Mouse (Mus musculus) gastrocnemius, adult 8-10 months (tissue): ENCODE data around the gene Capza1. TPM values are rescaled to one million over a fixed set of nuclear protein-coding genes. Genes with fewer than 3 reads are reported as not detected.
"Not testable (repeated sequence)": the region's sequence is repeated elsewhere in the genome, so short reads cannot be mapped to it uniquely, and the experiment has no call there.

ENCODE experiments used
- DNase-seq, 2 experiments: peaks; one replicate each; pipeline ENCODE4 v3.0.0; 2022; ENCODE audit warnings: low spot score in 2 of 2
- total RNA-seq, 4 experiments: library from RNA; stranded (reverse); gene quantifications; 2 replicates each; pipeline ENCODE4 v1.2.4; 2022

The Capza1 gene
- 10 to 100 TPM in 3 of 4 experiments, 1 to 10 TPM in 1; 9.9 to 16.3 (median 14.5) TPM for total RNA-seq

- DNase-seq, result peak; percentile 73 to 85
Observed at GRCm38 (mm10) chr3:104863786-104864650, at the start of gene Capza1, which contains the start of gene St7l. Gene Capza1 (minus strand): TSS chr3:104864505. Gene St7l (plus strand): TSS chr3:104864005.

GRCm38 (mm10) chr3:104909195-104909594, 44.9 kb upstream of the Capza1 start:
- DNase-seq, result no peak

- DNase-seq, result no peak
Observed at GRCm38 (mm10) chr3:104906007-104906406, 41.7 kb upstream of the Capza1 start.

GRCm38 (mm10) chr3:104905389-104905788, 41.1 kb upstream of the Capza1 start:
- DNase-seq, result no peak

- DNase-seq, result no peak
Observed at GRCm38 (mm10) chr3:104901154-104901553, 36.8 kb upstream of the Capza1 start.

- DNase-seq, result no peak
Observed at GRCm38 (mm10) chr3:104896141-104896540, 31.8 kb upstream of the Capza1 start.

- no peak for DNase-seq
Observed at GRCm38 (mm10) chr3:104888585-104888984, 24.3 kb upstream of the Capza1 start.

- no peak for DNase-seq
Observed at GRCm38 (mm10) chr3:104869611-104870010, 5.3 kb upstream of the Capza1 start.

- not testable (repeated sequence) for DNase-seq
Observed at GRCm38 (mm10) chr3:104866674-104867073, 2.4 kb upstream of the Capza1 start.

- DNase-seq, result no peak
Observed at GRCm38 (mm10) chr3:104865341-104865788, 1.1 kb upstream of the Capza1 start.

- peak; percentile 72 to 83 for DNase-seq
Observed at GRCm38 (mm10) chr3:104864651-104865340, 491 bp upstream of the Capza1 start.

- DNase-seq, result no peak
Observed at GRCm38 (mm10) chr3:104858560-104858959, 5.7 kb downstream of the Capza1 start.

- DNase-seq, result no peak
Observed at GRCm38 (mm10) chr3:104856106-104856505, 8.2 kb downstream of the Capza1 start.

- DNase-seq, result no peak
Observed at GRCm38 (mm10) chr3:104854866-104855265, 9.4 kb downstream of the Capza1 start.

GRCm38 (mm10) chr3:104854465-104854864, 9.8 kb downstream of the Capza1 start:
- DNase-seq, result no peak

- DNase-seq, result peak; percentile 32 to 54
Observed at GRCm38 (mm10) chr3:104846601-104847000, 17.7 kb downstream of the Capza1 start.

- DNase-seq, result no peak
Observed at GRCm38 (mm10) chr3:104841049-104841448, 23.3 kb downstream of the Capza1 start.

GRCm38 (mm10) chr3:104835797-104836196, 28.5 kb downstream of the Capza1 start:
- no peak for DNase-seq

- no peak for DNase-seq
Observed at GRCm38 (mm10) chr3:104822413-104822812, 41.9 kb downstream of the Capza1 start.

GRCm38 (mm10) chr3:104820426-104820825, 43.9 kb downstream of the Capza1 start:
- DNase-seq, result no peak

GRCm38 (mm10) chr3:104818749-104819134, 45.6 kb downstream of the Capza1 start:
- DNase-seq, result no peak
